Mouse (Mus musculus): Measurements from ENCODE around the gene C130074G19Rik. TPM values are rescaled to one million over a fixed set of nuclear protein-coding genes. Genes with fewer than 3 reads are reported as not detected.

Gene C130074G19Rik
- total RNA-seq, 4 experiments from 2014 or later = 15.4 to 19.9 (median 18.0) TPM

GRCm38 (mm10) chr1:184844326-184845066 lies 38.5 kb downstream of the C130074G19Rik start:
- DNase-seq (ENCODE audit: low spot score) = peak; percentile 38

- DNase-seq (ENCODE audit: low spot score) = no peak
These were observed 45.4 kb downstream of the C130074G19Rik start for GRCm38 (mm10) chr1:184837649-184838048.

GRCm38 (mm10) chr1:184836350-184836749 lies 46.7 kb downstream of the C130074G19Rik start:
- no peak for DNase-seq (ENCODE audit: low spot score)

- DNase-seq (ENCODE audit: low spot score) = no peak
These were observed 49.5 kb downstream of the C130074G19Rik start for GRCm38 (mm10) chr1:184833499-184833898.

GRCm38 (mm10) chr1:184832211-184832610 lies 50.8 kb downstream of the C130074G19Rik start:
- no peak for DNase-seq (ENCODE audit: low spot score)

- no peak for DNase-seq (ENCODE audit: low spot score)
These were observed 53.1 kb downstream of the C130074G19Rik start for GRCm38 (mm10) chr1:184829897-184830296.

GRCm38 (mm10) chr1:184827175-184827701 lies 55.8 kb downstream of the C130074G19Rik start:
- no peak for DNase-seq (ENCODE audit: low spot score)

GRCm38 (mm10) chr1:184825093-184825492 lies 57.9 kb downstream of the C130074G19Rik start:
- DNase-seq (ENCODE audit: low spot score) = peak; percentile 39

GRCm38 (mm10) chr1:184824439-184824851 lies 58.6 kb downstream of the C130074G19Rik start:
- peak; percentile 90 for DNase-seq (ENCODE audit: low spot score)

- no peak for DNase-seq (ENCODE audit: low spot score)
These were observed 60.3 kb downstream of the C130074G19Rik start for GRCm38 (mm10) chr1:184822678-184823077.

Small RNAs within 50 kb of the gene (microRNA-seq; reads per million reads assigned to microRNA genes)
- 89.9 reads per million, percentile 58 among the genes with 10 or more reads in this experiment for gene Mir1981

Other genes starting within 250 kb of the C130074G19Rik start
- gene Hlx, start 150.6 kb downstream of the C130074G19Rik start, total RNA-seq (2022) = 1 to 10 TPM; 7.3 to 8.4 (median 8.0) TPM
- not detected for gene Marc1, start 71.9 kb downstream of the C130074G19Rik start, total RNA-seq (2022)
- 100 to 1,000 TPM; 113 to 146 (median 132) TPM for gene Marc2, start 36.8 kb downstream of the C130074G19Rik start, total RNA-seq (2022)
- 1 to 10 TPM; 8.0 to 9.2 (median 8.6) TPM for gene Mark1, start 116.4 kb upstream of the C130074G19Rik start, total RNA-seq (2022)